In the genomic region with DNA sequence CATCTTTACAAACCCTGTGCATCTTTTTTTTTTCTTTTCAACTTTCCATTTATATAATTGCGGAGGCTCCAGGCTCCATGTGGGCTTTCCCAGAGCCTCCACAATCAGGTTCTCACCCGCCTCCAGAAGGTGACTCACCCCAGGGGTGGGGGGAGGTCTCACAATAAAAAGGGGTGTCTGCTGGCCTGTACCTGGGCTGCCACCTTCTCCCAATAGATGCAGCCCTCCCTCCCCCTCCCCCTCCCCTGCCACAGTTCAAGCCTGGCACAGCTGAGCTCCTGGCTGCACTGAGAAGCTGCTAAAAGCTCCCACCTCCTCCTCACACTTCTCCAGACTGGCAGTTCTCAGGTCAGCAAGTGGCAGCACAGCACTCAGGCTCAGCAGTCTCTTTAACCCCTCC, we compare ENCODE assay signal across 16 mouse cellular contexts.
DNase-seq lines count a peak whose midpoint lies in the region; ATAC-seq lines count a peak whose summit lies in the region.
"Had no signal": no experiment of that assay in that cellular context is flagged by ENCODE, and none has a peak within 500 bp of the region (broad histone marks: within the 10 kb centered on the region; RNA-seq: fewer than 3 reads in every experiment).

No protein-coding gene starts in this region.

- no peak overlapping the region for H3K4me3 ChIP-seq in forebrain, embryonic 15.5 days
- H3K4me3 ChIP-seq: limb, embryonic 15.5 days had no signal

- H3K36me3 ChIP-seq in forebrain, embryonic 15.5 days: no peaks in the 10 kb centered on the region
- H3K36me3 ChIP-seq: limb, embryonic 15.5 days had no signal

- no peak overlapping the region for H3K4me2 ChIP-seq in forebrain, embryonic 15.5 days (replicated peaks)
- H3K4me2 ChIP-seq: heart, embryonic 11.5 days; limb, embryonic 15.5 days; midbrain, embryonic 11.5 days had no signal

- H3K27me3 ChIP-seq in forebrain, embryonic 15.5 days: no peaks in the 10 kb centered on the region
- H3K27me3 ChIP-seq: limb, embryonic 15.5 days had no signal

- H3K9me3 ChIP-seq in forebrain, embryonic 15.5 days: no peaks in the 10 kb centered on the region
- H3K9me3 ChIP-seq: limb, embryonic 15.5 days had no signal

- no peak overlapping the region for H3K9ac ChIP-seq in forebrain, embryonic 15.5 days (replicated peaks)
- H3K9ac ChIP-seq: limb, embryonic 15.5 days had no signal

- peak; percentile 37 for DNase-seq in layer of hippocampus, adult 11-12 months (ENCODE audit: low spot score)
- no peak for DNase-seq in layer of hippocampus, postnatal 14 days (ENCODE audit: low spot score in 2 of 2)
- DNase-seq in frontal cortex, postnatal 25 days (ENCODE audit: low spot score in 2 of 2): peak; percentile 40 to 53
- peak; percentile 58 to 87 for DNase-seq in left cerebral cortex, postnatal 25 days (ENCODE audit: low spot score in 2 of 2)
- no peak for DNase-seq in T-cell, adult 2 months (ENCODE audit: low spot score)
- DNase-seq in gastrocnemius, postnatal 4 days (ENCODE audit: low spot score in 2 of 2): no peak
- DNase-seq in yolk sac, embryonic 10.5 days (ENCODE audit: low spot score): no peak
- DNase-seq: embryo, embryonic 11 days; gastrocnemius, postnatal 14 days; lung, adult 18-20 months; lung, postnatal 36 days; thymus, adult 2 months had no signal

- peaks cover 7% of the 10 kb centered on the region for H3K4me1 ChIP-seq in forebrain, embryonic 15.5 days
- H3K4me1 ChIP-seq: limb, embryonic 15.5 days had no signal

- ATAC-seq in forebrain, embryonic 15.5 days (replicated peaks): peak; percentile 48; the same call in 1 of the 2 replicates

- intact Hi-C loops in left cerebral cortex, postnatal 25 days (cut with DNase I): no loop called here

- H3K27ac ChIP-seq in forebrain, embryonic 15.5 days (replicated peaks): no peak overlapping the region
- H3K27ac ChIP-seq: limb, embryonic 15.5 days had no signal

- WGBS in forebrain, embryonic 15.5 days: 58% methylated on average over 2 of the region's 2 CpGs

Comparison
In these comparisons a context has a peak if more than half of its experiments do, and no peak if none do; other contexts are left out.
1. DNase-seq: peak in layer of hippocampus, adult 11-12 months (single experiment), frontal cortex, postnatal 25 days (2 of 2) and left cerebral cortex, postnatal 25 days (2 of 2); none in layer of hippocampus, postnatal 14 days (0 of 2), T-cell, adult 2 months (single experiment), gastrocnemius, postnatal 4 days (0 of 2) and yolk sac, embryonic 10.5 days (single experiment).